Comparison of ENCODE assay signal across 10 mouse cellular contexts in genomic region chr2:129601059-129601650, GRCm38 (mm10). TPM values are rescaled to one million over a fixed set of nuclear protein-coding genes. Genes with fewer than 3 reads are reported as not detected.
DNase-seq lines count a peak whose midpoint lies in the region; ATAC-seq and TF ChIP-seq lines count a peak whose summit lies in the region.
"Had no signal": no experiment of that assay in that cellular context is flagged by ENCODE, and none has a peak within 500 bp of the region (broad histone marks: within the 10 kb centered on the region; RNA-seq: fewer than 3 reads in every experiment).

No protein-coding gene starts in this region.

- H3K9me3 ChIP-seq in kidney, embryonic 16.5 days (ENCODE audit: low read length), result no peaks in the 10 kb centered on the region
- H3K9me3 ChIP-seq: midbrain, embryonic 12.5 days had no signal

- H3K4me3 ChIP-seq in kidney, adult 2 months (ENCODE audit: insufficient read depth, low read depth, low read length), result no peak overlapping the region
- no peak overlapping the region for H3K4me3 ChIP-seq in kidney, embryonic 16.5 days (ENCODE audit: low read length)
- H3K4me3 ChIP-seq in cerebellum, adult 2 months (replicated peaks; ENCODE audit: insufficient read depth, low read depth, low read length), result no peak overlapping the region
- H3K4me3 ChIP-seq: erythroblast, embryonic 14.5 days; midbrain, embryonic 12.5 days had no signal

- peak; percentile 51 for DNase-seq in kidney, adult 2 months
- peak; percentile 40 for DNase-seq in adrenal gland, postnatal 25 days
- peak; percentile 77 for DNase-seq in cerebellum, adult 2 months
- peak; percentile 32 for DNase-seq in lung, postnatal 14 days
- DNase-seq in frontal cortex, postnatal 10 days (ENCODE audit: low spot score in 2 of 2), result no peak
- no peak for DNase-seq in ovary, adult 18-20 months (ENCODE audit: low spot score)
- DNase-seq in thymus, postnatal 4 days, result no peak

- 82% methylated on average over 1 of the region's 1 CpGs for WGBS in kidney, adult 2 months
- 93% methylated on average over 1 of the region's 1 CpGs for WGBS in kidney, embryonic 16.5 days
- 85% methylated on average over 1 of the region's 1 CpGs for WGBS in cerebellum, adult 2 months

- TF ChIP-seq CTCF in kidney, adult 2 months (conservative IDR thresholded peaks at IDR 0.05; ENCODE audit: insufficient read depth, insufficient read length, low read depth, low read length), result no peak
- TF ChIP-seq CTCF in cerebellum, adult 2 months (IDR thresholded peaks at IDR 0.05; ENCODE audit: borderline replicate concordance, insufficient read depth, low read depth, low read length), result peak; percentile 43; the same call in 1 of the 2 replicates

- H3K27me3 ChIP-seq in kidney, adult 2 months (replicated peaks; ENCODE audit: control insufficient read depth, insufficient read depth, low read length), result no peaks in the 10 kb centered on the region
- H3K27me3 ChIP-seq in kidney, embryonic 16.5 days (ENCODE audit: insufficient read depth, low read length), result no peaks in the 10 kb centered on the region
- H3K27me3 ChIP-seq in cerebellum, adult 2 months (ENCODE audit: control insufficient read depth, insufficient read depth, low read length), result no peaks in the 10 kb centered on the region
- H3K27me3 ChIP-seq: midbrain, embryonic 12.5 days had no signal

- H3K4me1 ChIP-seq in kidney, adult 2 months (ENCODE audit: control insufficient read depth, insufficient read depth, low read length), result 0 out of 2 replicates have a peak, but pooled peaks cover 3% of the 10 kb centered on the region
- H3K4me1 ChIP-seq in kidney, embryonic 16.5 days (ENCODE audit: insufficient read depth, low read length), result peaks cover 9% of the 10 kb centered on the region; the same call in 1 of the 2 replicates
- peaks cover 73% of the 10 kb centered on the region for H3K4me1 ChIP-seq in cerebellum, adult 2 months (ENCODE audit: control insufficient read depth, insufficient read depth, low read length)

- H3K4me2 ChIP-seq in kidney, embryonic 16.5 days (replicated peaks; ENCODE audit: low read depth, low read length), result no peak overlapping the region
- H3K4me2 ChIP-seq: midbrain, embryonic 12.5 days had no signal

- no peak overlapping the region for H3K27ac ChIP-seq in kidney, adult 2 months (ENCODE audit: insufficient read depth, low read depth, low read length)
- no peak overlapping the region for H3K27ac ChIP-seq in kidney, embryonic 16.5 days (ENCODE audit: low read length)
- H3K27ac ChIP-seq in cerebellum, adult 2 months (ENCODE audit: insufficient read depth, low read length), result no peak overlapping the region
- H3K27ac ChIP-seq: midbrain, embryonic 12.5 days had no signal

- no peak for TF ChIP-seq POLR2A in kidney, adult 2 months (IDR thresholded peaks at IDR 0.05; ENCODE audit: low read depth, low read length)
- no peak for TF ChIP-seq POLR2A in cerebellum, adult 2 months (IDR thresholded peaks at IDR 0.05; ENCODE audit: borderline replicate concordance, insufficient read depth, low read length)

- H3K36me3 ChIP-seq in kidney, adult 2 months (ENCODE audit: control insufficient read depth, insufficient read depth, low read length), result no peaks in the 10 kb centered on the region
- H3K36me3 ChIP-seq in kidney, embryonic 16.5 days (ENCODE audit: insufficient read depth, low read length), result no peaks in the 10 kb centered on the region
- H3K36me3 ChIP-seq: midbrain, embryonic 12.5 days had no signal

- ATAC-seq in kidney, embryonic 16.5 days (ENCODE audit: low FRiP score, low TSS enrichment), result no peak

- H3K9ac ChIP-seq in kidney, embryonic 16.5 days (replicated peaks; ENCODE audit: low read length), result no peak overlapping the region
- H3K9ac ChIP-seq: midbrain, embryonic 12.5 days had no signal

RNA-seq across cellular contexts. Expression of gene Sirpa, which starts 8.5 kb away (rescaled TPM):
- 106 and 110 TPM in 2 replicates for polyA plus RNA-seq in kidney, adult 2 months (2012; rRNA removed)
- 29.0 and 29.8 TPM in 2 replicates for polyA plus RNA-seq in kidney, embryonic 16.5 days (2015; fragmentation: Nextera tagmentation; extraction: Ambion mirVana)
- total RNA-seq in adrenal gland, postnatal 25 days (2021), result 46.7 and 58.4 TPM in 2 replicates
- 235 and 254 TPM in 2 replicates for polyA plus RNA-seq in cerebellum, adult 2 months (2012; rRNA removed)

Comparison
In these comparisons a context has a peak if more than half of its experiments do, and no peak if none do; other contexts are left out.
1. DNase-seq: peak in kidney, adult 2 months (single experiment), adrenal gland, postnatal 25 days (single experiment), cerebellum, adult 2 months (2 of 2) and lung, postnatal 14 days (single experiment); none in frontal cortex, postnatal 10 days (0 of 2), ovary, adult 18-20 months (single experiment) and thymus, postnatal 4 days (single experiment).